Mouse (Mus musculus) ES-E14 (cell line): ENCODE results near the gene Gorab.

ENCODE experiments used
- HCFC1 ChIP-seq: IDR thresholded peaks from 2 replicates; pipeline ENCODE4 v1.6.1; 2012; ENCODE audit warnings: low read length, inconsistent platforms, borderline replicate concordance; ENCODE audit not compliant: insufficient read depth
- ZNF384 ChIP-seq: IDR thresholded peaks from 2 replicates; pipeline ENCODE4 v1.6.1; 2012; ENCODE audit warnings: low read depth, low read length, inconsistent platforms

DNA sequence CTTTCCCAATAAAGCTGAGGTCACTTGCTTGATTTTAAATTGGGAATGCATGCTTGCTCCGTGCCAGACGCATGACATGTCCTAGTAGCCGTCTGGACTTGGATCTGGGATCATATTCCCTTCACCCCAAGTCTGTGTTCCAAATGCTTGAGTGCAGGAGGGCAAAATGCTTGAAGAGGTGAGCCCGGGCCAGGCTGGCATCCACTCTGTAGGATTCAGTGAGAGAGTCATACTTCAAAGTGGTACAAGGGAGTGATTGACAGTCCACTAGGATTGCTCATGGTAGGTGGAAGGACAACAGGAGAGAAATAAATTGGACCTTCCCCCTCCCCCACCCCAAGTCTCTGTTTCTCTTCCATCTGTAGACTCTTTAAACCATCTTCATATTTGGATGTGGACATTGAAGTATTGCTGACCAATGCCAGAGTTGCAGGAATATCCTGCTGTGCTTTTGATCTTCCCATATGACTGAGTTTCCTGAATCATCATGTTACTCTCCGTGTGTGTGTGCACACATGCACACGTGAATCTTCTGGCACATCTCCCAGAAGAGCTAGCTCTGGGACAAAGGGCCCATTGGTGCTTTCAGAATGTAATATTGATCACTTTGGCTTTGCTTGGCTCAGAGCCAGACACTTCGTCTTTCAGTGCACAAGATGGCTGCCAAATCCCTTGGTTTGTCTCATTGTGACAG is 64.8 kb downstream of the Gorab start:
- no peak for TF ChIP-seq HCFC1
- TF ChIP-seq ZNF384 = no peak
